Mouse (Mus musculus) CD4-positive helper T cell, adult 2 months (primary cell): ENCODE data around the gene Zc3hav1l.
A peak's percentile ranks its signal among the peaks of the same experiment; 100 is the strongest.

Source experiments
- DNase-seq: peaks from one replicate; pipeline ENCODE4 v3.0.0-alpha.2; 2012; ENCODE audit warnings: low read depth, missing footprints, low spot score

Zc3hav1l gene

GRCm38 (mm10) chr6:38264466-38264865, 34.6 kb downstream of the Zc3hav1l start:
- no peak for DNase-seq

DNA sequence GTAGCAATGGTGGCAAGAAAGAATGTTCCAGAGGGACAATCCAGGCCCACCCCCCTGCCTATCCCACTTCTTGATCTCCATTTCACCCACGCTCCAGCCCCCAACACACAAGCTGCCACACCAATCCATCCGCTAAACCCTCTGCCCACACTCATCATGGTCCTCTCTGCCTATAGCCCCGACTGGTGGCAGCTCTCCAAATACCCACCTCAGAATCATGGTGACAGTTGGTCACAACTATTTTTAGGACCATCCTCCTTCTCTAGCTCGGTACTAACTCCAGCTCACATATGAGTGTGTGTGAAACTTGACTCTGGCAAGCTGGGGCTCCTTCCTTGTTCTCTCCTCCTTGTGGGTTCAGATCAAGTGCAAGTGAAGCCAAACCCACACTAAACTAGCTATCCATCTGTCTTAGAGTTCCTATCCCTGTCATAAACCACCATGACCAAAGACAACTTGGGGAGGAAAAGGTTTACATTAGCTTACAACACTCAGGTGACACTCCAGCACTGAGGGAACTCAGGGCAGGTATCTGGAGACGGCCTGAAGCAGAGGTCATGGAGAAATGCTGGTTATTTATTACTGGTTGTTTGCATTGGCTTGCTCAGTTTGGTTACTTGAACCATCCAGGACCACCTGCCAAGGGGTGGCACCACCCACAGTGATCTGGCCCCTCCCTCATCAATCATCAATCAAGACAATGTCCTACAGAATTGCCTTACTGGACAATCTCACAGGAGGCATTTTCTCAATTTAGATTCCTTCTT, 35.5 kb downstream of the Zc3hav1l start:
- no peak for DNase-seq

DNA sequence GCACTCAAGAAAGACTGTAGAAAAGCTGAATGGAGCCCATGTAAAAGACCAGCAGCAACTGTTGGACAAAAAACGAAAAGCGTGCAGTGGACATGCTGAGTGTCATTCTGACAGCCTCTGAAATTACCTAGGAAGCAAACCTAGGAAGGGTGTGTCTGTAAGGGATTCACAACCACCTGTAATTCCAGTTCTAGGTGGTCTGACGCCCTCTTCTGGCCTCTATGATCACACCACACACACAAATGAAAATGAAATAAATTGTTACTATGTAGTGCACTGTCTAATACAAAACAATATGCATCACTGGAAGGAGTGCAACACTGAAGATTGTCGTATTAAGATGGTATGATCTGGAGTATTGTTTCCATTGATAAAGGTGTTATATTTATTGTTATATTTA, 37.2 kb downstream of the Zc3hav1l start:
- no peak for DNase-seq

DNA sequence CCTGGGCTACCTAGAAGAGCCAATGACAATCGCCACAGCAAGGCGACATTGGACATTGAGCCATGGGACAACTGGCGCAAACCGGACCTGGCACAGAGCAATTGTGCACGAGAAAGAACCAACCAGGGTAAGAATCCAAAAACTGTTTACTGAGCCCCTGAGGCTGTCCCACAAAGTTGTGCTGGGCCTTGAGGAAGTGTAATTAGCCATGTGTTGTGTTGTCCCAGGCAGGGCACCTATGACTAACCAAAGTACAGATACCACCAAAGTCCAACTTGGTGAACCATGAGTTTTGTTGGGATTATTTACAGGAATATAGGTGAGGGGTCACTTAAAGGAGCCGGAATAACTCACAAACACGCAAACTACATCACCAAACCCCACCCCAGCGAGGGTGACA, 41.6 kb downstream of the Zc3hav1l start:
- DNase-seq, result no peak

DNA sequence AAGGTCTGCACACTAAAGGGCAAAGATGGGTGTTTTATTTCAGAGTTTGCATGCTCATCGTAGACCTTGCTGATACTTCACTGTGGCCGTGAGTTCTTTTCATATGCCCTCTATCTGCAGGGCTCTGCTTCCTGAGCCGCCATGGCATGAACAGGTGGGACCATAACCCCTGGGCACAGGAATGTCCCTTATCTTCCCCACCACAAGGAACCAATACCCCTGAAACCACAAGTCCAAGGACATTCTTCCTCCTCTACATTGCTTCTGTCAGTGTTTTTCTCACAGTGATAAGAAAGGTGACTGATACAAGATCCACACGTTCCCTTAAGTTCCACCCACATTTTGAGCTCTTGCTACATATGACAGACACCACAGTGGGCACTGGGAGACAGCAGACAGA, 42.3 kb downstream of the Zc3hav1l start:
- no peak for DNase-seq

- no peak for DNase-seq
Observed at GRCm38 (mm10) chr6:38255794-38256193, 43.3 kb downstream of the Zc3hav1l start.

DNA sequence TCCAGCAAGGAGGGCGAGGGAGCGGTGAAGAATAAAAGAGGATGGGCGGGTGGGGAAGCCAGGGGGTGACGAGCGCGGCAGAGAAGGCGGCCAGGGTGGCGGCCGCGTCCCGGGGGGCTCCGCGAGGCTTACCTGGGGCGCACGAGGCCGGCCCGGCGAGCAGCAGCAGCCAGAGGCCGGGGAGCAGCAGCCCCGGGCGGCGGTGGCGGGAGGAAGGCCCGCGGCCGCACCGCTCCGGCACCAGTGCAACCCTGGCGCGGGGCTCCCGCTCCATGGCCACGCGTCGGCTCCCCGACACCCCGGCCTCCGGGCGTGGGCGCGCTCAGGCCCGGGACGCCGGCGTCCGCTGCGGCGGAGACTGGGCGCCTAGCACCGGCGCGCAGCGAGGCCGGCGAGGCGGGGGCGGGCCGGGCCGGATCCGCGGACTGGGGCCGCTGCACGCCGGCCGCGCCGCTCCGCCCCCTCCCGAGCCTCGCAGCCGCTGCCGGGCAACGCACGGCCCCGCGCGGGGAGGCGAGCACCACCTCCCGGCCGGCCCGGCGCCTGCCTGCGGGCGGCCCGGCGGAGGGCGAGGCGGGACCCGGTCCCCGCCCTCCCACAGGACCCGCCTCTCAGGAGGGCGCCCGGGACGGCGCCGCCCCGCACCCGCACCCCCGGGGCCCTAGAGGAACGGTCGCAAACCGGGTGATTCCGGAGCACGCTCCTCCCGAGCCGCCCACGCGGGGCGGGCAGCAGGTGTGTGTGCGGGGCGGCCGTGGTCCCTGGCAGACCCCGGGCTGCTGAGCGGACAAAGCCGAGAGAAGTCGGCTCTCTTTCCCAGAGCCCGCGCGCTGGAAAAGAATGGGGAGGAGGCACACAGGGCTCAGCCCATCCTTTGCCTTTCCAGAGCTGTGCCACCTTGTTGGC, 45.1 kb downstream of the Zc3hav1l start, which contains the start of gene D630045J12Rik:
Gene D630045J12Rik (minus strand): TSS at position 274 of the 906 bp plus-strand sequence.
- peak; percentile 60 for DNase-seq

DNA sequence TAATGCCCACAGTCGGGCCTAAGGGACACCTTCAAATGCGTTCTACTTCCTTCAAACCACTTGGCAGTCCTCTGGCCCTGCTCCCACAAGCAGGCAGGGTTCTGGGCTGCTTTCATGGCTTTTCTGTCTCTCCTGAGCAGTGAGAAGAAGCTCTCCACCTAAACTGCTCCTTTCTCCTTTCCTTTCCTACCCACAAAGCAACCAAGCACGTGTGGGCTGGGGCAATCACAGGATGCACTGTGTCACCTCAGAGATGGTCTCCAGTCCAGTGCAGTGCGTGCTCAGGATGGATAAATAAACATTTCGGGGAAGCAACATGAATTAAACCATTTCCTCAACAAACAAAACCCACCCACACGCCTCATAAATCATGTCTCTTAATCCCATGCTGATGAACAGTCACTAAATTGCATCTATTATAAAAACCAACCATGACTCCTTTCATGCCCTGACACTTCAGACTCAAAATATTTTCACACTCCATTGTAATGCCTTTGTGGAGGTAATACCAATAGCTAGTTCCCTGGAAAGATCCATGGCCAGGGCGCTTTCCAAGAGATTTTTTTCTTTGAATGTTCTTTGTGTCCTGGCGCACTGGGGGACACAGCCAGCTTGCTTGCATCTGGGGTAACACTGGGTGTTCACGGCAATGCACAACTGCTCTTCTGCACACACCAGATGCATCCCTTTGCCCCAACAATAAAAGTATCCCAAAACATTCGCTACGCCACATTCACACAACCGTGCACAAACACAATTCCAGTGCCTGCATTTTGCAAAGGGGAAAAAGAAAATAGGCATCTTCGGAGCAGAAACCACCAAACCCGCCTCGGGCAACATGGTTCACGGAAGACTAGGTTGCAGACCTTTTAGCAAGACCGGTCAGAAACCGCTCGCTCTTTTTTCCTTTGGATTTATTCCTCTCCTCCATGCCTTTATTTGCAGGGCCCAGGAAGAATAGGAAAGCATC, 46.0 kb downstream of the Zc3hav1l start:
- no peak for DNase-seq

DNA sequence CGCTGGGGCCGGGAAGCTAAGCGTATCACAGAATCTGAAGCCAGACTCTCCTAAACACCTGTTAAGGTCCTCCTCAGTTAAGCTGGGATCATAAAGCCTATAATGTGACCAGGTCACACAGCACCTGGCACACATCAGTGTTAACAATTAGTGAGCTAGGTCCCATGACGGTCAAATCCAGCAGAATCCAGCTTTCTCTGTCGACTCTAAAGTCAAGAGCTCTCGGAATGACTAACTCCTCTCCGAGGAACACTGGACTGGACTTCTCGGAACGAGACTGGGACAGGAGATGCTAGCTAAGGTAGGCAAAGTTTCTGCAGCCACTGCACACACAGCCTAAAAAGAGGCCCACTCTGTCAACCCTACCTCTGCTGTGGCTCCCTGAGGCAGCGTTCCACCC, 46.9 kb downstream of the Zc3hav1l start:
- peak; percentile 14 for DNase-seq

- DNase-seq, result no peak
Observed at GRCm38 (mm10) chr6:38251464-38251863, 47.6 kb downstream of the Zc3hav1l start.

GRCm38 (mm10) chr6:38247362-38247761, 51.7 kb downstream of the Zc3hav1l start:
- no peak for DNase-seq

DNA sequence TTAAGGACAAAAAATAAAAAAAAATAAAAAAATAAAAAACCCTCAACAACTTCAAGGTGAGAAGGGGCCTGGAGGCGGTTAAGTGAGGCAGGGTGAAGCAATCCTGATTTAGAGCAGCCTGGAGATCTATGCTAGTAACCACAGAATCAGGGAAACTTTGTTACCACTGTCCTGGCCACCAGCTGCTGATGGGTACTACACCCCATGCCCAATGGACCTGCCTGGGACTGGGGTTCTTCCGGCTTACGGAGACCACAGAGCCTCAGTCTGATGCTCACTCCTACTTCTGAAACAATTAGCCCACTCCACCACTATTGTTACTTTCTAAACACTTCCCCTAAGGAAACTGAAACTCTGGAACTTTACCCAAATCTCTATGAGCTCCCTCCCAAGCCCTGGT, 54.3 kb downstream of the Zc3hav1l start:
- DNase-seq, result no peak

- DNase-seq, result no peak
Observed at GRCm38 (mm10) chr6:38244167-38244566, 54.9 kb downstream of the Zc3hav1l start.

DNA sequence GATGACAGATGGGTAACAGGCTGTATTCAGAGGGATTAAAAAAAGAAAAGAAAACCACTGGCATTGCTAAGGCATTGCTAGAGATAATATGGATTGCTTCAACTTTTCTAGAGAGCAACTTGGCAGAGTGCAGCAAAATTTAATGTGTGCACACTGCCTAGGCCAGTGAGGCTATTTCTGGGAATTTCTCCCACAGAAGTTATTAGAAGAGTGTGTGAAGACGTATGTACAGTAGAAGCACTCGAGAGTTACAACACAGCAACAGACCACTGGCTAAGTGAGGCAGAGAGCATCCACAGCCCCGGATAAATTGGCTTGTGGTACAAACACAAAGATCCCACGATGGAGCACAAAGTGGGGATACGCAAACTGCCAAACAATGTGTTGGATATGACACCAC, 56.2 kb downstream of the Zc3hav1l start:
- no peak for DNase-seq

DNA sequence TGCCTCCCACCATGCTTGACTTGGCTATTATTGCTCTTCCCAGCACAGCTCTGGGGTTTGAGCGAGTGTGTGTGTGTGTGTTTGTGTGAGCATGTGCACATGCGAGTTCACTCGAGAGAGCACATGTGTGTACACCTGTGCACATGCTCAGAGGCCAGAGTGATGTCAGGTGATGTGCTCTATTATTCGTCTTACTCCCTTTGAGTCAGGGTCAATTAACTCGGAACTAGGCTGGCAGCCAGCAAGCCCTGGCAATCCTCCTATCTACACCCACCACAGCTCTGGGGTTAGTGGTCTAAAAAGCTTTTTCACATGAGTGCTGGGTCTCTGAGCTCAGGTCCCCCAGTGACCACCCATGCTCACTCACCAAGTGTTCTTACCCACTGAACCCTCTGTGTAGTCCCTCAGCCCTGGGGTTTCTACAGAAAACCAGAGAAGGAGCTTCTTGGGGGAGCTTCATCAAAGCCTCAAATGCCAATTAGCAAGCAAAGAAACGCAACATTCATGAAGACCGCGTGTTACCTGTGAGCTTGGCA, 56.7 kb downstream of the Zc3hav1l start:
- DNase-seq, result no peak

GRCm38 (mm10) chr6:38241508-38241907, 57.6 kb downstream of the Zc3hav1l start:
- no peak for DNase-seq

GRCm38 (mm10) chr6:38240618-38241017, 58.4 kb downstream of the Zc3hav1l start:
- DNase-seq, result no peak

DNA sequence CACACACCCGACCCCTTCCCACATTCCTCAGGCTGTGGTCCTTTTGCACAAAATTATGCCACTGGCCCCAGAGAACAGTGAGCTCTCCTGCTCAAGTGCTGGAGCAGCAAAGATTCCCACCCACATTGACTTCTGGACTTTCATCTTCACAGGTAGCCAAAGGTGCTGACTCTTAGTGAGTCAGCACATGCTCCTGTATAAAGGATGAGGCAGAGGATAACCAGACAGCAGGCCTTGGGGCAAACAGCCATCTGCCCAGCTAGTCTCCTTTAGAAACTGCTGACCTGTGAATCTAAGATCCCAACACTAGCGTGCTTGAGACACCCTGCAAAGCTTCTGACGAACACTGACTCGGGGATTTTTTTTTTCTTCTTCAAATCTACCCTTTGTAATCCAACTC, 60.7 kb downstream of the Zc3hav1l start:
- no peak for DNase-seq
